Mouse (Mus musculus): Measurements from ENCODE around the gene Alox12e. TPM values are rescaled to one million over a fixed set of nuclear protein-coding genes. Genes with fewer than 3 reads are reported as not detected.

Gene Alox12e
- polyA plus RNA-seq, 1 experiment, result 0.31 TPM

DNA sequence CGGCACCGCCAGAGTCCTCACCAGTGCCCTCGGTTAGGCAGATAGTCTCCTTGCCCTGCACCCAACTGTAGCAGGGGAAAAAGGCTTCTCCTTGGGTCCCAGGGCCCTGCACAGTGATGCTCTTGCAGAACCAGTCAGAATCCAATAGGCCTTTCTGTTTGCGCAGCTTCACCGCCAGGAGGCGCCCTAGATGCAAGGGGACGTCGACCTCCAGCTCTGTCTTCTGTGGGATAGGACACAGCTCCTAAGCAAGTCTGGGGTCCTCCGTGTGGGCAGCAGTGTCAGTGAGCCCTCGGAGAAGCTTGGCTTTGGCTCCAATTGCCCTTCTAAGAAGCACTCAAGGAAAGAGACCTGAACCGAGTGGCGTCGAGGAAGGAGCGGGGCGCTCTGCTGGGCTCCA is 764 bp downstream of the Alox12e start:
- TF ChIP-seq CTCF (IDR thresholded peaks at IDR 0.05; ENCODE audit: insufficient read depth, low read length) (peak; percentile 73), POLR2A (IDR thresholded peaks at IDR 0.05; ENCODE audit: borderline replicate concordance, extremely low read depth, low read depth, low read length) (no peak)
- H3K4me1 ChIP-seq (ENCODE audit: control insufficient read depth, insufficient read depth, low read length), result no peaks in the 10 kb centered on the region
- 8% methylated on average over 15 of the region's 15 CpGs for WGBS
- no peak overlapping the region for H3K4me3 ChIP-seq (replicated peaks; ENCODE audit: extremely low read depth, low read depth, low read length)
- DNase-seq, result peak; percentile 38

DNA sequence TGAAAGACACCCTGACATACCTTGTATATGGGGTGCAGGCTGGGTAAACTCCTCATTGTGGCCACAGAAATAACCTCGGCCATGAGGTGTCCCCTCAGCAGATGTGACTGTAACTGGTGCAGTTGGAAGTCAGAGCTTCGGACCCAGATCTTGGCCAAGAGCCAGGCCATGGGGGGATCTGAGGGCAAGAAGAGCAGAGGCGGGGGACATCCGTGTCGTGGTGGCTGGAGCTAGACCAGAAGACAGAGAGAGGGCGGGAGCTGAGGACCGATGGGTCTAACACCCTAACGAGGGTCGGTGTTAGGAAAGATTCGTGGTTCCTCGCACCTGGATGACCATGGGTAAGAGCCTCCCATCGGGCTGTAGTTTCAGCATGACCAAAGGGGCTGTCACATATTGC is 2.8 kb downstream of the Alox12e start:
- TF ChIP-seq POLR2A (IDR thresholded peaks at IDR 0.05; ENCODE audit: borderline replicate concordance, extremely low read depth, low read depth, low read length) (no peak), CTCF (IDR thresholded peaks at IDR 0.05; ENCODE audit: insufficient read depth, low read length) (no peak)
- Histone ChIP-seq H3K4me3 (replicated peaks; ENCODE audit: extremely low read depth, low read depth, low read length) (no peak overlapping the region), H3K4me1 (ENCODE audit: control insufficient read depth, insufficient read depth, low read length) (no peaks in the 10 kb centered on the region)
- 75% methylated on average over 12 of the region's 12 CpGs for WGBS
- no peak for DNase-seq

DNA sequence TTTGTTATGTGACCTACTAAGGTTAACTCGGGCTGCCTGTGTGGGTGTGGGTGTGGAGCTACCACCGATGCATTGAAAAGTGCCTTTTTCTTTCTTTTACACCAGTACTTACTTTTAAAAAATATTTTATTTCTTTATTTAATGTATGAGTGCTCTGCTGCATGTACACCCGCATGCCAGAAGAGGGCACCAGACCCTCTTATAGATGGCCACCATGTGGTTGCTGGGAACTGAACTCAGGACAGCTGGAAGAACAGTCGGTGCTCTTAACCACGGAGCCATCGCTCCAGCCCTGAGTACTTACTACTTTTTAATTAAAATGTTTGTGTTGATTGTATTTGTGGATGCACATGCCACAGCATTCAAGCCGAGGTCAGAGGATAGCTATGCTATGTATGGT is 8.6 kb downstream of the Alox12e start:
- WGBS, result 41% methylated on average over 7 of the region's 7 CpGs
- no peak overlapping the region for H3K4me3 ChIP-seq (replicated peaks; ENCODE audit: extremely low read depth, low read depth, low read length)
- TF ChIP-seq POLR2A (IDR thresholded peaks at IDR 0.05; ENCODE audit: borderline replicate concordance, extremely low read depth, low read depth, low read length) (no peak), CTCF (IDR thresholded peaks at IDR 0.05; ENCODE audit: insufficient read depth, low read length) (peak; percentile 66)
- peak; percentile 14 for DNase-seq
- H3K4me1 ChIP-seq (ENCODE audit: control insufficient read depth, insufficient read depth, low read length), result no peaks in the 10 kb centered on the region

DNA sequence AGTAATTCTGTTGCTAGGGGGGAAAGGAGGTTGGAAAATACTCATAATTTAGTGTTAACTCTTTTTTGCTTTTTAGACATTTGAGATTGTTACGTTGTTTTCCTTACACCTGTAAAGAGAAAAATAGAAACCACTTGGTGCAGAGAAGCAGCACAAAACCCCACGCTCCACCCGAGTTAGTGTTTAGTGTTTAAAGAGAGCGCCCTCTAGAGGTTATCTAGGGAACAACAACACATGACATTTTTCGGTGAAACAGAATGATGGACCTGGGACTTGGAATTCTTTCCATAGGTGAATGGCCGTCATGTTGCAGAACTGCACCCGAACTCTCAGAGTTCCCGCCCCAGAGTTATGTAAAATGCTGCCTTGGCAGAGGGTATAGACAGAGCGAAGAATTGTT is 13.1 kb downstream of the Alox12e start:
- H3K4me3 ChIP-seq (replicated peaks; ENCODE audit: extremely low read depth, low read depth, low read length), result no peak overlapping the region
- no peaks in the 10 kb centered on the region; the same call in 1 of the 2 replicates for H3K4me1 ChIP-seq (ENCODE audit: control insufficient read depth, insufficient read depth, low read length)
- peak; percentile 30 for TF ChIP-seq CTCF (IDR thresholded peaks at IDR 0.05; ENCODE audit: insufficient read depth, low read length)
- TF ChIP-seq POLR2A (IDR thresholded peaks at IDR 0.05; ENCODE audit: borderline replicate concordance, extremely low read depth, low read depth, low read length), result no peak
- WGBS, result 10% methylated on average over 9 of the region's 9 CpGs
- no peak for DNase-seq

DNA sequence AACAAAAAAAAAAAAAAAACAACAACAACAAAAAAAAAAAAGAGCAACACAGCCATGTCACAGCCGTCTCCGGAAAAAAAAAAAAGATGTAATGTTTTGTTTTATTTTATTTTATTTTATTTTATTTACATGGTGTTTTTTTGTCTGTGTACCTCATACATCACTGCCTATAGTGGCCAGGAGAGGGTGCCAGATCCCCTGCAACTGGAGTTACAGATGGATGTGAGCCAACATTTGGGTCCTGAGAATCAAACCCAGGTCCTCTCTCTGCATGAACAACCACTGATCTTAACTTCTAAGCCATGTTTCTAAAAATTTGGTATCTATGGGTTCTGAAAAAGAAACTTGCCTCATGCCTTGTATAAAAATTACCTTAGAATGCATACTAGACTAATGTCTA is 14.1 kb downstream of the Alox12e start:
- 94% methylated on average over 2 of the region's 2 CpGs for WGBS
- DNase-seq, result no peak
- Histone ChIP-seq H3K4me1 (ENCODE audit: control insufficient read depth, insufficient read depth, low read length) (no peaks in the 10 kb centered on the region; the same call in 1 of the 2 replicates), H3K4me3 (replicated peaks; ENCODE audit: extremely low read depth, low read depth, low read length) (no peak overlapping the region)
- TF ChIP-seq CTCF (IDR thresholded peaks at IDR 0.05; ENCODE audit: insufficient read depth, low read length), result peak; percentile 5; the same call in 1 of the 2 replicates
- TF ChIP-seq POLR2A (IDR thresholded peaks at IDR 0.05; ENCODE audit: borderline replicate concordance, extremely low read depth, low read depth, low read length), result no peak

DNA sequence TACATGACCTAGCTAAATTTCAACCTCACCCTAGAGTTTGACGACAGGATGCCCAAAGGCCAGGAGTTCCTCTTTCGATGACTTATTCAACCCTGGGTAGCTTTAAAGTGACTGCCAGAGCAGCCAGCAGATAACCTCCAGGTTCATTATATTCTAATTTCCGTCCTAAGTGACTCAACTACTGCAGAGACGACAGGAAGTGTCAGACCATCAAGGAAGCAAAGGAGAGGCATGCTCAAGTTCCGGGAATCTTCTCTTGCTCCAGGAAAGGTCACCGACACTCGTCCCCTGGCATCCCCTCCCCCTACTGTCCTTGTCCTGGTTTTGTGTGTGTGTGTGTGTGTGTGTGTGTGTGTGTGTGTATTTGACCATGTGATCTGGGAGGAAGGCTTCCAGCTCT is 16.3 kb downstream of the Alox12e start:
- TF ChIP-seq CTCF (IDR thresholded peaks at IDR 0.05; ENCODE audit: insufficient read depth, low read length) (no peak), POLR2A (IDR thresholded peaks at IDR 0.05; ENCODE audit: borderline replicate concordance, extremely low read depth, low read depth, low read length) (no peak)
- WGBS, result 29% methylated on average over 7 of the region's 7 CpGs
- Histone ChIP-seq H3K4me3 (replicated peaks; ENCODE audit: extremely low read depth, low read depth, low read length) (no peak overlapping the region), H3K4me1 (ENCODE audit: control insufficient read depth, insufficient read depth, low read length) (peaks cover 3% of the 10 kb centered on the region; the same call in 1 of the 2 replicates)
- DNase-seq, result no peak

DNA sequence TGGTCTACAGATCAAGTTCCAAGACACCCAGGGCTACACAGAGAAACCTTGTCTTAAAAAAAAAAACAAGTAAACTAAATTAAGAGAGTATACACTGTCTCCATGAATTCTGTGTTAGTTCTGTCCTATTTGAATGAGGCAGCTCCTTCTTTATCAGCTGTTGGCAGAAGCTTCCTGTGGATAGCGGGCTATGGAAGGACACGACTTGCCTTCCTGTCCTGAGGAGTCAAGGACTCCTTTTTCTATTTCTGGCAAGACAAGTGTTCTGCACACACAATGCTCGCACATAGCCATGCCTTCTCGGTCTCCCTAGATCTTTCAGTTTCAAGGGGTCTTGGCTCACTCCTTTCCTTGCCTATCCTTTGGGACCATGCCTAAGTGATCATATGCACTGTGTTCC is 20.1 kb downstream of the Alox12e start:
- 40% methylated on average over 4 of the region's 4 CpGs for WGBS
- no peak overlapping the region for H3K4me3 ChIP-seq (replicated peaks; ENCODE audit: extremely low read depth, low read depth, low read length)
- DNase-seq, result no peak
- TF ChIP-seq CTCF (IDR thresholded peaks at IDR 0.05; ENCODE audit: insufficient read depth, low read length) (no peak), POLR2A (IDR thresholded peaks at IDR 0.05; ENCODE audit: borderline replicate concordance, extremely low read depth, low read depth, low read length) (no peak)
- peaks cover 5% of the 10 kb centered on the region; the same call in 1 of the 2 replicates for H3K4me1 ChIP-seq (ENCODE audit: control insufficient read depth, insufficient read depth, low read length)

DNA sequence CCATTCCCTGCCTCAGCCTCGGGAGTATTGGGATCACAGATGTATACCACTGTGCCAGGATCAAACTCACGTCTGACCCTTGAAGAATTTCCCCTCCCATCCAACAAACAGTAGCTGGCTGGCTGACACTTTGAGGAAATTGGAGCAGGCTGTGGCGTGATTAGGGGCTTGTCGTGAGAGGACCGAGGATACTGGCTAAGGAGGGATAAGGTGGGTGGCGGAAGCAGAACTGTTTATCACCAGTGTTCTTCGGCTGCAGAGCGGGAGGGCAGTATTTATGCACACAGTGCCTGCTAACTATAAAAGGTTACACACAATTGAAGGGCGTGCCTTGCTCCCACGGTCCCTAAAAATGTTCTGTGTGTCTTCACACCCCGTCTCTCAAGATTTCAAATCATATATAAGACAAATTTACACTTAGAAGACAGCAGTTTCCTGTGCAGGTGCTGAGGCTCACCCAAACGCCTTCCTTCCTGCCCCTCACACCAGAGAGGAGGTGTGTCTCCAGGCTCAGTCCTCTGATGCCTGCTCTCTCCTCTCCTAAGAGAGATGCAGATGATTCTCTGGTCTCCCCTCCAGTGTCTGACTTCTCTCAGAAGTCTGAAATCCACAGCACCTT is 24.5 kb downstream of the Alox12e start:
- no peak for DNase-seq
- TF ChIP-seq POLR2A (IDR thresholded peaks at IDR 0.05; ENCODE audit: borderline replicate concordance, extremely low read depth, low read depth, low read length) (no peak), CTCF (IDR thresholded peaks at IDR 0.05; ENCODE audit: insufficient read depth, low read length) (no peak)
- H3K4me1 ChIP-seq (ENCODE audit: control insufficient read depth, insufficient read depth, low read length), result peaks cover 5% of the 10 kb centered on the region; the same call in 1 of the 2 replicates
- WGBS, result 17% methylated on average over 12 of the region's 12 CpGs
- H3K4me3 ChIP-seq (replicated peaks; ENCODE audit: extremely low read depth, low read depth, low read length), result no peak overlapping the region

DNA sequence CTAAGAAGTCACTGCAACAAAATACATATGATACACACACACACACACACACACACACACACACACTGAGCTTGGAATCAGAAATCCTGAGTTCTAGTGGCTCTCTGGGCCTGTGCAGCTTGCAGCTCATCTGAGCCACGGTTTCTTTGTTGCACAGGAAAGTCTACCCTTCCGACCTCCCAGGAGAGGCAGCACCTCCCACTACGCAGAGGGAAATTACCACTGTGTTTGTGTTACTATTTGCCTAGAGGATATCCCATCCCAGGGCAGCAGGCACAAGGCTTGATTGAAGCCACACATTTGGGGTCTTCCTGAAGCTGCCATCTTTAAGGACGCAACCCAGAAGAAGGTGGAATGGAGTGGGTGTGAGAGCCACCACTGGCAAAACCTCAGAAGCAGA is 25.0 kb downstream of the Alox12e start:
- Histone ChIP-seq H3K4me1 (ENCODE audit: control insufficient read depth, insufficient read depth, low read length) (peaks cover 2% of the 10 kb centered on the region; the same call in 1 of the 2 replicates), H3K4me3 (replicated peaks; ENCODE audit: extremely low read depth, low read depth, low read length) (no peak overlapping the region)
- 22% methylated on average over 4 of the region's 4 CpGs for WGBS
- DNase-seq, result no peak
- TF ChIP-seq POLR2A (IDR thresholded peaks at IDR 0.05; ENCODE audit: borderline replicate concordance, extremely low read depth, low read depth, low read length) (no peak), CTCF (IDR thresholded peaks at IDR 0.05; ENCODE audit: insufficient read depth, low read length) (no peak)

DNA sequence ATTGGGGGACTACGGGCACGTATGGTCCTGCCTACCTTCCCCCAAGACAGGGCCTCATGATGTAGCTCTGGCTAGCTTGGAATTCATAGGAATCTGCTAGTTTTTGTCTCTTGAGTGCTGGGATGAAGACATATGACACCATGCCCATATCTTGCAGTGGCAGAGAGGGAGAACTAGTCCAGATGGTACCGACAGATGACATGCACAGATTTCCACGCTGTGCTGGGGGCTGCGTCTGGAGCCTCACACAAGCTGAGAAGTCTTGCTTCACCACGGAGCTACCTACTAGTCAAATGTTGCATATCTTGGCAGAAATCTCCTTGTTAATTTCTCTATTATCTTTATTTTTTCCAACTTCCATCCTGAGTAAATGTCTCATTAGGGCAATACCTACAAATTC is 28.5 kb downstream of the Alox12e start:
- 90% methylated on average over 6 of the region's 6 CpGs for WGBS
- H3K4me3 ChIP-seq (replicated peaks; ENCODE audit: extremely low read depth, low read depth, low read length), result no peak overlapping the region
- DNase-seq, result no peak
- TF ChIP-seq POLR2A (IDR thresholded peaks at IDR 0.05; ENCODE audit: borderline replicate concordance, extremely low read depth, low read depth, low read length) (no peak), CTCF (IDR thresholded peaks at IDR 0.05; ENCODE audit: insufficient read depth, low read length) (no peak)
- 0 out of 2 replicates have a peak, but pooled peaks cover 2% of the 10 kb centered on the region for H3K4me1 ChIP-seq (ENCODE audit: control insufficient read depth, insufficient read depth, low read length)

All from lung, adult 2 months (tissue).